ENCODE assay signal across 25 mouse cellular contexts in the genomic region with DNA sequence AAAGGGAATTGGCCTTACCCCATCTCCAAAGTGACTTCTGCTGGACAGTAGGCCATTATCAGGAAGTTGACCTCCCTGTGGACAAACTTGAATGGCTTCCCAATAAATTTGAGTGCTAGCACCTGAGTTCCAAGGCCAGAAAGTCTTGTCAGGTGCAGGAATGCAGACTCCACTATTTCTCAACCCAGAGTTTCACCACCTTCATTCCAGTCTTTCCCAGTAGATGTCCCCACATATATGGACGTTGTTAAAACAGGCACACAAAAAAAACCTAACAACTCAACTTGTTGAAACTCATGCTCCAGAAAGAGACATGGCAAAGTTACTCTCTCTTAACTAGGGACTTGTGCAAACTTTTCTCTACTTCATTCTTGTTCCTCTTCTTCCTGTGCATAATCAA. TPM values are rescaled to one million over a fixed set of nuclear protein-coding genes. Genes with fewer than 3 reads are reported as not detected.
DNase-seq lines count a peak whose midpoint lies in the region; ATAC-seq and TF ChIP-seq lines count a peak whose summit lies in the region.
"Had no signal": no experiment of that assay in that cellular context is flagged by ENCODE, and none has a peak within 500 bp of the region (broad histone marks: within the 10 kb centered on the region; RNA-seq: fewer than 3 reads in every experiment).

No protein-coding gene starts in this region.

- H3K9ac ChIP-seq in heart, embryonic 11.5 days (ENCODE audit: low read depth, low read length) = no peak overlapping the region
- H3K9ac ChIP-seq in midbrain, postnatal 0 days (replicated peaks; ENCODE audit: low read length, poor library complexity, severe bottlenecking) = no peak overlapping the region
- H3K9ac ChIP-seq: embryonic facial prominence, embryonic 12.5 days; forebrain, embryonic 12.5 days had no signal

- 48% methylated on average over 1 of the region's 1 CpGs for WGBS in heart, embryonic 11.5 days (ENCODE audit: insufficient replicate concordance)
- 86% methylated on average over 1 of the region's 1 CpGs for WGBS in midbrain, postnatal 0 days

- no peaks in the 10 kb centered on the region for H3K9me3 ChIP-seq in heart, embryonic 11.5 days (replicated peaks; ENCODE audit: control insufficient read depth, low read length)
- H3K9me3 ChIP-seq in midbrain, postnatal 0 days (ENCODE audit: low read length) = no peaks in the 10 kb centered on the region
- H3K9me3 ChIP-seq: embryonic facial prominence, embryonic 10.5 days; embryonic facial prominence, embryonic 12.5 days; forebrain, embryonic 10.5 days; forebrain, embryonic 12.5 days; G1E had no signal

- no peak overlapping the region for H3K4me3 ChIP-seq in heart, embryonic 11.5 days (ENCODE audit: low read depth, low read length)
- no peak overlapping the region for H3K4me3 ChIP-seq in midbrain, postnatal 0 days (ENCODE audit: low read depth, low read length)
- H3K4me3 ChIP-seq: embryonic facial prominence, embryonic 10.5 days; embryonic facial prominence, embryonic 12.5 days; forebrain, embryonic 10.5 days; forebrain, embryonic 12.5 days had no signal

- H3K36me3 ChIP-seq in heart, embryonic 11.5 days (ENCODE audit: control insufficient read depth, insufficient read depth, low read length) = no peaks in the 10 kb centered on the region
- no peaks in the 10 kb centered on the region for H3K36me3 ChIP-seq in midbrain, postnatal 0 days (ENCODE audit: insufficient read depth, low read length)
- H3K36me3 ChIP-seq: embryonic facial prominence, embryonic 10.5 days; embryonic facial prominence, embryonic 12.5 days; forebrain, embryonic 10.5 days; forebrain, embryonic 12.5 days; G1E had no signal

- no peaks in the 10 kb centered on the region for H3K27me3 ChIP-seq in heart, embryonic 11.5 days (ENCODE audit: control insufficient read depth, insufficient read depth, low read length)
- no peaks in the 10 kb centered on the region for H3K27me3 ChIP-seq in midbrain, postnatal 0 days (ENCODE audit: insufficient read depth, low read length)
- H3K27me3 ChIP-seq: CH12.LX; embryonic facial prominence, embryonic 12.5 days; Patski had no signal

- peak; percentile 2 for DNase-seq in heart, adult 11 months
- DNase-seq in lung, postnatal 36 days = peak; percentile 10
- DNase-seq in lung, postnatal 10 days = no peak
- no peak for DNase-seq in midbrain, postnatal 0 days (ENCODE audit: low spot score)
- DNase-seq: adrenal gland, adult 8-10 months; adrenal gland, postnatal 14 days; adrenal gland, postnatal 36 days; B cell, adult 2 months; cerebellum, adult 11-12 months; cerebellum, adult 2 months; cerebellum, adult 9-10 months; cerebellum, postnatal 10 days; cerebellum, postnatal 25 days had no signal

- H3K4me2 ChIP-seq in heart, embryonic 11.5 days = no peak overlapping the region
- H3K4me2 ChIP-seq in midbrain, postnatal 0 days (ENCODE audit: low read depth, low read length, poor library complexity, severe bottlenecking) = no peak overlapping the region
- H3K4me2 ChIP-seq: embryonic facial prominence, embryonic 12.5 days; forebrain, embryonic 12.5 days had no signal

- no peaks in the 10 kb centered on the region for H3K4me1 ChIP-seq in heart, embryonic 11.5 days (ENCODE audit: control insufficient read depth, insufficient read depth, low read length)
- no peaks in the 10 kb centered on the region for H3K4me1 ChIP-seq in midbrain, postnatal 0 days (ENCODE audit: insufficient read depth, low read length)

- TF ChIP-seq CTCF in midbrain, postnatal 0 days (IDR thresholded peaks at IDR 0.05) = no peak

- no peak for ATAC-seq in heart, embryonic 11.5 days (replicated peaks; ENCODE audit: insufficient number of reproducible peaks, low FRiP score, low TSS enrichment)
- no peak for ATAC-seq in midbrain, postnatal 0 days (ENCODE audit: low FRiP score)
- ATAC-seq: activated CD4-positive, CD25-positive, alpha-beta regulatory T cell, adult 4 months; CD4-positive, CD25-positive, alpha-beta regulatory T cell, adult 4 months; forebrain, embryonic 14.5 days; forebrain, embryonic 16.5 days; Patski had no signal

- no peak overlapping the region for H3K27ac ChIP-seq in heart, embryonic 11.5 days (ENCODE audit: low read depth, low read length)
- no peak overlapping the region for H3K27ac ChIP-seq in midbrain, postnatal 0 days (ENCODE audit: low read depth, low read length)
- H3K27ac ChIP-seq: embryonic facial prominence, embryonic 10.5 days; embryonic facial prominence, embryonic 12.5 days; forebrain, embryonic 10.5 days; forebrain, embryonic 12.5 days had no signal

RNA-seq across cellular contexts. Expression of a gene that starts 19.8 kb away (rescaled TPM):
- 61.8 and 64.3 TPM in 2 replicates for polyA plus RNA-seq in heart, embryonic 11.5 days (2014; fragmentation: Nextera tagmentation; extraction: Ambion mirVana)
- total RNA-seq in midbrain, postnatal 0 days (2014; rRNA removed) = 4.5 and 14.5 TPM in 2 replicates
- 2.5 and 3.2 TPM in 2 replicates for polyA plus RNA-seq in midbrain, postnatal 0 days (2015; fragmentation: Nextera tagmentation; extraction: Ambion mirVana)

Comparison
In these comparisons a context has a peak if more than half of its experiments do, and no peak if none do; other contexts are left out.
1. DNase-seq: peak in heart, adult 11 months (single experiment) and lung, postnatal 36 days (single experiment); none in lung, postnatal 10 days (single experiment) and midbrain, postnatal 0 days (single experiment).
2. RNA of a gene that starts 19.8 kb away (polyA plus RNA-seq): 61.8 to 64.3 TPM in heart, embryonic 11.5 days; 2.5 to 3.2 TPM in midbrain, postnatal 0 days; every median in the first group is over 10 times any median in the second.